Mouse (Mus musculus) hematopoietic stem cell, adult 5-6 weeks (primary cell): ENCODE data around the gene Plekhs1. TPM values are rescaled to one million over a fixed set of nuclear protein-coding genes. Genes with fewer than 3 reads are reported as not detected.

Source experiments
- total RNA-seq: library from RNA; stranded (forward); fragments of 172-1452, 232-1000 nt; gene quantifications from 2 replicates; pipeline ENCODE4 v1.2.3, GENCODE M21; 2017

Gene Plekhs1
- total RNA-seq, 1 experiment from 2014 or later: not detected

Other genes with a start within 250 kb of the Plekhs1 start
- gene Habp2, start 174.5 kb upstream of the Plekhs1 start, total RNA-seq: not detected in 2 replicates
- gene Nrap, start 71.6 kb upstream of the Plekhs1 start, total RNA-seq: 1.1 TPM in 2 replicates
- 35.4 and 43.1 TPM in 2 replicates for gene Casp7, start 64.5 kb upstream of the Plekhs1 start, total RNA-seq
- 10.4 and 14.9 TPM in 2 replicates for gene Dclre1a, start 86.6 kb downstream of the Plekhs1 start, total RNA-seq
- gene Nhlrc2, start 86.6 kb downstream of the Plekhs1 start, total RNA-seq: 14.1 and 22.3 TPM in 2 replicates